Mouse (Mus musculus) left cerebral cortex, adult 2 months (tissue): ENCODE measurements around the gene Thap12. TPM values are rescaled to one million over a fixed set of nuclear protein-coding genes. Genes with fewer than 3 reads are reported as not detected.

ENCODE experiments used
- DNase-seq, 2 experiments: peaks; one replicate each; pipeline ENCODE4 v3.0.0; 2021 to 2022; ENCODE audit warnings: low spot score in 2 of 2, mixed read lengths in 1 of 2; ENCODE audit errors: extremely low spot score in 1 of 2
- H3K27ac ChIP-seq: fragments of 200-600 bp; 2 replicates; pipeline ENCODE4 v1.8.1; 2022
- H3K4me3 ChIP-seq: fragments of 200-600 bp; 2 replicates; pipeline ENCODE4 v1.8.1; 2022
- CTCF ChIP-seq: fragments of 200-600 bp; IDR thresholded peaks from 2 replicates; pipeline ENCODE4 v1.8.1; 2022; ENCODE audit warnings: antibody characterized with exemption, mild to moderate bottlenecking, moderate library complexity
- intact Hi-C: fragments of 180-260 bp; cut with DNase I; formaldehyde crosslinking; loops from one replicate; pipeline ENCODE4 v1.15.1; 2025
- total RNA-seq, 2 experiments: library from RNA; stranded (reverse); gene quantifications; 2 replicates each; pipeline ENCODE4 v1.2.3; 2021

Gene Thap12
- total RNA-seq, 2 experiments from 2014 or later, result 57.7 to 61.2 TPM

- Histone ChIP-seq H3K27ac (no peak overlapping the region), H3K4me3 (no peak overlapping the region)
- TF ChIP-seq CTCF, result no peak
- no peak for DNase-seq
- intact Hi-C loops, result no loop called here
These were observed 31.1 kb downstream of the Thap12 start for GRCm38 (mm10) chr7:98733958-98734357.

- peak in 1 of 2 experiments; percentile 18 for DNase-seq
- Histone ChIP-seq H3K4me3 (no peak overlapping the region), H3K27ac (no peak overlapping the region)
- no peak for TF ChIP-seq CTCF
- intact Hi-C loops, result no loop called here
These were observed 32.0 kb downstream of the Thap12 start for GRCm38 (mm10) chr7:98734876-98735275.

- intact Hi-C loops, result no loop called here
- Histone ChIP-seq H3K4me3 (no peak overlapping the region), H3K27ac (no peak overlapping the region)
- DNase-seq, result no peak
- no peak for TF ChIP-seq CTCF
These were observed 34.1 kb downstream of the Thap12 start for GRCm38 (mm10) chr7:98736780-98737550.

GRCm38 (mm10) chr7:98740363-98740762 is 37.5 kb downstream of the Thap12 start:
- Histone ChIP-seq H3K27ac (no peak overlapping the region), H3K4me3 (no peak overlapping the region)
- DNase-seq, result no peak
- intact Hi-C loops, result loop anchor here (5.0 kb wide), 2 partner anchors 337 to 412 kb away; no protein-coding TSS in a partner anchor
- TF ChIP-seq CTCF, result no peak

GRCm38 (mm10) chr7:98743312-98743711 is 40.4 kb downstream of the Thap12 start:
- DNase-seq, result peak; percentile 42 to 65
- Histone ChIP-seq H3K27ac (no peak overlapping the region), H3K4me3 (no peak overlapping the region)
- intact Hi-C loops, result loop anchor here (2.0 to 5.0 kb wide), 3 partner anchors 35 to 409 kb away; no protein-coding TSS in a partner anchor
- peak; percentile 92 for TF ChIP-seq CTCF

- Histone ChIP-seq H3K4me3 (no peak overlapping the region), H3K27ac (no peak overlapping the region)
- intact Hi-C loops, result no loop called here
- no peak for TF ChIP-seq CTCF
- DNase-seq, result no peak
These were observed 47.5 kb downstream of the Thap12 start for GRCm38 (mm10) chr7:98750404-98750803.

- Histone ChIP-seq H3K4me3 (no peak overlapping the region), H3K27ac (no peak overlapping the region)
- no peak for DNase-seq
- no peak for TF ChIP-seq CTCF
- intact Hi-C loops, result no loop called here
These were observed 49.8 kb downstream of the Thap12 start for GRCm38 (mm10) chr7:98752680-98753079.

GRCm38 (mm10) chr7:98756050-98756449 is 53.1 kb downstream of the Thap12 start:
- H3K4me3 ChIP-seq, result no peak overlapping the region
- no peak for DNase-seq
- intact Hi-C loops, result no loop called here
- no peak for TF ChIP-seq CTCF
- H3K27ac ChIP-seq, result no peak overlapping the region

GRCm38 (mm10) chr7:98756556-98756955 is 53.7 kb downstream of the Thap12 start:
- no peak overlapping the region for H3K27ac ChIP-seq
- intact Hi-C loops, result no loop called here
- H3K4me3 ChIP-seq, result no peak overlapping the region
- no peak for DNase-seq
- no peak for TF ChIP-seq CTCF

GRCm38 (mm10) chr7:98760126-98760525 is 57.2 kb downstream of the Thap12 start:
- no peak for DNase-seq
- intact Hi-C loops, result no loop called here
- no peak for TF ChIP-seq CTCF
- Histone ChIP-seq H3K4me3 (no peak overlapping the region), H3K27ac (no peak overlapping the region)

GRCm38 (mm10) chr7:98763911-98764310 is 61.0 kb downstream of the Thap12 start:
- TF ChIP-seq CTCF, result no peak
- no peak for DNase-seq
- Histone ChIP-seq H3K4me3 (no peak overlapping the region), H3K27ac (no peak overlapping the region)
- intact Hi-C loops, result no loop called here

GRCm38 (mm10) chr7:98767261-98767660 is 64.4 kb downstream of the Thap12 start:
- DNase-seq, result no peak
- intact Hi-C loops, result no loop called here

More at GRCm38 (mm10) chr7:98767261-98767660, 64.4 kb downstream of the Thap12 start:
- Histone ChIP-seq H3K27ac (no peak overlapping the region), H3K4me3 (no peak overlapping the region)
- TF ChIP-seq CTCF, result no peak

Other genes starting within 250 kb of the Thap12 start
- gene Lrrc32, start 213.8 kb upstream of the Thap12 start, total RNA-seq, result 1 to 10 TPM; 5.0 to 8.0 TPM
- 10 to 100 TPM; 67.4 to 76.7 TPM for gene Emsy, start 46.3 kb upstream of the Thap12 start, total RNA-seq
- gene Wnt11, start 132.0 kb downstream of the Thap12 start, total RNA-seq, result 1 to 10 TPM in 1 of 2 experiments, under 1 TPM in 1; 0.93 to 1.0 TPM